Mouse (Mus musculus): ENCODE measurements at regions not wholly inside any gene's neighbourhood (a gene's known extent, or its start where the extent isn't known, plus 50 kb on each side); places are given as distances from the start of the nearest gene placed in this dataset.

GRCm38 (mm10) chr9:52841105-52841504, 161.5 kb upstream of the AI593442 start:
- DNase-seq (ENCODE audit: low spot score) = no peak

GRCm38 (mm10) chr9:52839996-52840395, 160.4 kb upstream of the AI593442 start:
- no peak for DNase-seq (ENCODE audit: low spot score)

- DNase-seq (ENCODE audit: low spot score) = no peak
Measured at GRCm38 (mm10) chr9:52836151-52836630, 156.6 kb upstream of the AI593442 start.

GRCm38 (mm10) chr9:52835481-52836150, 156.0 kb upstream of the AI593442 start:
- no peak for DNase-seq (ENCODE audit: low spot score)

- no peak for DNase-seq (ENCODE audit: low spot score)
Measured at GRCm38 (mm10) chr9:52826781-52827180, 147.2 kb upstream of the AI593442 start.

- no peak for DNase-seq (ENCODE audit: low spot score)
Measured at GRCm38 (mm10) chr9:52816309-52816708, 136.7 kb upstream of the AI593442 start.

- no peak for DNase-seq (ENCODE audit: low spot score)
Measured at GRCm38 (mm10) chr9:52802969-52803368, 123.4 kb upstream of the AI593442 start.

- DNase-seq (ENCODE audit: low spot score) = no peak
Measured at GRCm38 (mm10) chr9:52801801-52802200, 122.2 kb upstream of the AI593442 start.

- DNase-seq (ENCODE audit: low spot score) = no peak
Measured at GRCm38 (mm10) chr9:52800476-52800875, 120.9 kb upstream of the AI593442 start.

- DNase-seq (ENCODE audit: low spot score) = no peak
Measured at GRCm38 (mm10) chr9:52792596-52792995, 113.0 kb upstream of the AI593442 start.

- DNase-seq (ENCODE audit: low spot score) = no peak
Measured at GRCm38 (mm10) chr9:52782520-52782919, 102.9 kb upstream of the AI593442 start.

GRCm38 (mm10) chr9:52776542-52776941, 97.0 kb upstream of the AI593442 start:
- DNase-seq (ENCODE audit: low spot score) = peak; percentile 64

- no peak for DNase-seq (ENCODE audit: low spot score)
Measured at GRCm38 (mm10) chr9:52775232-52775631, 95.7 kb upstream of the AI593442 start.

- DNase-seq (ENCODE audit: low spot score) = no peak
Measured at GRCm38 (mm10) chr9:52768056-52768455, 88.5 kb upstream of the AI593442 start.

- no peak for DNase-seq (ENCODE audit: low spot score)
Measured at GRCm38 (mm10) chr9:52765809-52766208, 86.2 kb upstream of the AI593442 start.

GRCm38 (mm10) chr9:52762836-52763235, 83.3 kb upstream of the AI593442 start:
- DNase-seq (ENCODE audit: low spot score) = no peak

GRCm38 (mm10) chr9:52761257-52761656, 81.7 kb upstream of the AI593442 start:
- no peak for DNase-seq (ENCODE audit: low spot score)

GRCm38 (mm10) chr9:52748366-52748765, 68.8 kb upstream of the AI593442 start:
- no peak for DNase-seq (ENCODE audit: low spot score)

GRCm38 (mm10) chr9:52738560-52739100, 59.0 kb upstream of the AI593442 start:
- DNase-seq (ENCODE audit: low spot score) = no peak

Measured in embryo, embryonic 10.5 days (tissue).